ENCODE assay signal across 24 mouse cellular contexts in the genomic region with DNA sequence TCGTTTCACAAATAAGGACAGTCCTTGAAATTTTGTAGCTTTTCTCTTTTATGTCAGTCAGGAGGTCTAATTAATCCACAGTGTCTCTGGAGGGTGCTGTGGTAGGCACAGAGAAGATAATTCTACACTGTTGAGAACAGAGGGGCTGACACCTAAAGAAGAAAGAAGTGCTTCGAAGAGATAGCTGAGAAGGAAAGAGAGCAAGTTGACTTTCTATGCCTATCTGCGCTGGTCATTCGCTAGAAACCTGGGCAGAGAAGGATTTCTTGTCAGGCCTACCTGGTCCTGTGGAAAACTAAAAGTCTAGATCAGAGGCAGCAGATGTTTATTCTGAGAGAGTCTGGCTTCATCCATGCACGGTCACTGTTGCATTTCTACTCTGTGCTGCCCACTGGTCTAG.
"Had no signal": no experiment of that assay in that cellular context is flagged by ENCODE, and none has a peak within 500 bp of the region (broad histone marks: within the 10 kb centered on the region; RNA-seq: fewer than 3 reads in every experiment).

No protein-coding gene starts in this region.

- DNase-seq: gastrocnemius, postnatal 14 days; gastrocnemius, postnatal 36 days; heart, adult 18-20 months; heart, postnatal 14 days; heart, postnatal 36 days; kidney, adult 11 months; kidney, adult 2 months; kidney, adult 9 months; kidney, postnatal 14 days; kidney, postnatal 36 days; layer of hippocampus, adult 9-11 months; layer of hippocampus, postnatal 36 days; liver; liver, embryonic 13.5 days had no signal

- H3K9ac ChIP-seq: heart, embryonic 13.5 days; heart, embryonic 15.5 days; hindbrain, embryonic 13.5 days; hindbrain, embryonic 15.5 days; kidney, embryonic 15.5 days; limb, embryonic 12.5 days; liver, embryonic 13.5 days; liver, embryonic 15.5 days had no signal

- H3K27ac ChIP-seq: heart, embryonic 13.5 days; heart, embryonic 15.5 days; hindbrain, embryonic 13.5 days; hindbrain, embryonic 15.5 days; hindbrain, postnatal 0 days; kidney, embryonic 15.5 days; kidney, postnatal 0 days; limb, embryonic 10.5 days; limb, embryonic 12.5 days; liver, embryonic 13.5 days; liver, embryonic 15.5 days had no signal

- H3K36me3 ChIP-seq: liver, embryonic 13.5 days; liver, embryonic 15.5 days had no signal

- H3K27me3 ChIP-seq: heart, embryonic 13.5 days; heart, embryonic 15.5 days; hindbrain, embryonic 13.5 days; hindbrain, embryonic 15.5 days; kidney, embryonic 15.5 days; limb, embryonic 12.5 days; liver, embryonic 13.5 days; liver, embryonic 15.5 days had no signal

- H3K4me3 ChIP-seq: heart, embryonic 13.5 days; heart, embryonic 15.5 days; hindbrain, embryonic 13.5 days; hindbrain, embryonic 15.5 days; kidney, embryonic 15.5 days; limb, embryonic 10.5 days; limb, embryonic 12.5 days; liver, embryonic 13.5 days; liver, embryonic 15.5 days had no signal

- H3K4me1 ChIP-seq: kidney, embryonic 15.5 days; limb, embryonic 10.5 days; limb, embryonic 12.5 days had no signal
